In genomic region chr4:101355431-101356092, GRCm38 (mm10) we compare ENCODE assay signal across 8 mouse cellular contexts.
DNase-seq lines count a peak whose midpoint lies in the region; ATAC-seq lines count a peak whose summit lies in the region.

No protein-coding gene starts in this region.

- H3K4me3 ChIP-seq in embryonic facial prominence, embryonic 10.5 days, result peak overlapping the region; percentile 90
- peak overlapping the region; percentile 79 for H3K4me3 ChIP-seq in lung, embryonic 16.5 days (ENCODE audit: low read length)

- H3K4me1 ChIP-seq in embryonic facial prominence, embryonic 10.5 days, result peaks cover 34% of the 10 kb centered on the region
- H3K4me1 ChIP-seq in lung, embryonic 16.5 days (replicated peaks; ENCODE audit: control insufficient read depth, insufficient read depth, low read length), result peaks cover 12% of the 10 kb centered on the region

- no peaks in the 10 kb centered on the region for H3K36me3 ChIP-seq in embryonic facial prominence, embryonic 10.5 days (replicated peaks)
- no peaks in the 10 kb centered on the region for H3K36me3 ChIP-seq in lung, embryonic 16.5 days (ENCODE audit: control insufficient read depth, insufficient read depth, low read length)

- no peak for ATAC-seq in lung, embryonic 16.5 days (ENCODE audit: low read depth)

- peak; percentile 38 to 44 for DNase-seq in B cell, adult 2 months
- DNase-seq in adrenal gland, adult 18-20 months (ENCODE audit: low spot score in 2 of 2), result peak; percentile 51 to 52
- peak; percentile 54 for DNase-seq in embryonic facial prominence, embryonic 10.5 days (ENCODE audit: low spot score)
- peak; percentile 48 for DNase-seq in heart, adult 8-10 months (ENCODE audit: low spot score)
- peak; percentile 71 to 74 for DNase-seq in kidney, adult 8-10 months
- DNase-seq in ovary, postnatal 14 days (ENCODE audit: low spot score), result peak; percentile 33
- peak; percentile 32 for DNase-seq in urinary bladder, postnatal 25 days (ENCODE audit: low spot score)

- H3K9ac ChIP-seq in lung, embryonic 16.5 days (ENCODE audit: low read length), result peak overlapping the region; percentile 84

- H3K27ac ChIP-seq in embryonic facial prominence, embryonic 10.5 days (replicated peaks), result peak overlapping the region; percentile 94
- peak overlapping the region; percentile 72 for H3K27ac ChIP-seq in lung, embryonic 16.5 days (ENCODE audit: low read length)

- peaks cover 13% of the 10 kb centered on the region for H3K27me3 ChIP-seq in embryonic facial prominence, embryonic 10.5 days (replicated peaks; ENCODE audit: low read depth, poor library complexity, severe bottlenecking)
- H3K27me3 ChIP-seq in lung, embryonic 16.5 days (ENCODE audit: control insufficient read depth, insufficient read depth, low read depth, low read length), result no peaks in the 10 kb centered on the region

- under 1% methylated on average over 31 of the region's 31 CpGs for WGBS in embryonic facial prominence, embryonic 10.5 days
- WGBS in lung, embryonic 16.5 days, result 1% methylated on average over 30 of the region's 31 CpGs

- no peaks in the 10 kb centered on the region for H3K9me3 ChIP-seq in embryonic facial prominence, embryonic 10.5 days
- H3K9me3 ChIP-seq in lung, embryonic 16.5 days (ENCODE audit: control insufficient read depth, low read length), result no peaks in the 10 kb centered on the region

- peak overlapping the region; percentile 99 for H3K4me2 ChIP-seq in lung, embryonic 16.5 days (ENCODE audit: low read depth, low read length)
